Mouse (Mus musculus) kidney, adult 2 months (tissue): ENCODE data around the gene Syt7. TPM values are rescaled to one million over a fixed set of nuclear protein-coding genes. Genes with fewer than 3 reads are reported as not detected.

ENCODE experiments used
- DNase-seq: peaks from one replicate; pipeline ENCODE4 v3.0.0; 2021
- H3K27ac ChIP-seq: fragments of 200-500 bp; 2 replicates; pipeline ENCODE4 v1.5.1; 2012; ENCODE audit warnings: low read depth, low read length, control low read depth, inconsistent platforms; ENCODE audit not compliant: insufficient read depth
- H3K27me3 ChIP-seq: fragments of 200-500 bp; replicated peaks from 2 replicates; pipeline ENCODE4 v1.6.1; 2012; ENCODE audit warnings: mild to moderate bottlenecking, moderate library complexity, low read length, inconsistent platforms; ENCODE audit not compliant: control insufficient read depth, insufficient read depth
- H3K36me3 ChIP-seq: fragments of 200-500 bp; 2 replicates; pipeline ENCODE4 v1.6.1; 2012; ENCODE audit warnings: mild to moderate bottlenecking, moderate library complexity, low read length, inconsistent platforms; ENCODE audit not compliant: control insufficient read depth, insufficient read depth
- H3K4me1 ChIP-seq: fragments of 200-500 bp; 2 replicates; pipeline ENCODE4 v1.6.1; 2011; ENCODE audit warnings: low read length; ENCODE audit not compliant: control insufficient read depth, insufficient read depth
- H3K4me3 ChIP-seq: fragments of 200-500 bp; 2 replicates; pipeline ENCODE4 v1.5.1; 2011; ENCODE audit warnings: mild to moderate bottlenecking, low read depth, low read length, control low read depth; ENCODE audit not compliant: insufficient read depth
- CTCF ChIP-seq: fragments of 200-500 bp; conservative IDR thresholded peaks from 2 replicates; pipeline ENCODE4 v1.5.1; 2011; ENCODE audit warnings: low read depth, mild to moderate bottlenecking, control low read depth, low read length, moderate library complexity, mixed read lengths; ENCODE audit not compliant: insufficient read depth, insufficient read length
- POLR2A ChIP-seq: fragments of 200-500 bp; IDR thresholded peaks from one replicate; pipeline ENCODE4 v1.6.1; 2011; ENCODE audit warnings: low read depth, low read length, control low read depth
- WGBS: fragments of 180-500 bp; shearing (Covaris S2); methylation state at CpG from one replicate; pipeline ENCODE4 v1.1.7; 2018; 5-methylcytosine and 5-hydroxymethylcytosine counted together
- polyA plus RNA-seq: library from polyadenylated mRNA; depleted of rRNA; stranded (reverse); fragments of >200 nt; gene quantifications from 2 replicates; pipeline ENCODE4 v1.2.3, GENCODE M21; 2012

The Syt7 gene
- polyA plus RNA-seq, 1 experiment: 4.6 TPM

- H3K4me3 ChIP-seq: no peak overlapping the region
- no peak overlapping the region for H3K27ac ChIP-seq
- WGBS: 68% methylated on average over 5 of the region's 5 CpGs
- H3K4me1 ChIP-seq: no peaks in the 10 kb centered on the region
- no peak for DNase-seq
- TF ChIP-seq CTCF (no peak), POLR2A (no peak)
- no peaks in the 10 kb centered on the region for H3K36me3 ChIP-seq
- no peaks in the 10 kb centered on the region; the same call in 1 of the 2 replicates for H3K27me3 ChIP-seq
These were observed 1.2 kb upstream of the Syt7 start for GRCm38 (mm10) chr19:10387660-10388059.

- no peak overlapping the region for H3K27ac ChIP-seq
- DNase-seq: no peak
- H3K36me3 ChIP-seq: no peaks in the 10 kb centered on the region
- H3K27me3 ChIP-seq: no peaks in the 10 kb centered on the region; the same call in 1 of the 2 replicates
- H3K4me3 ChIP-seq: peak overlapping the region; percentile 66
- no peaks in the 10 kb centered on the region for H3K4me1 ChIP-seq
- TF ChIP-seq POLR2A: no peak
- no peak for TF ChIP-seq CTCF
- 2% methylated on average over 54 of the region's 54 CpGs for WGBS
These were observed 655 bp downstream of the Syt7 start for GRCm38 (mm10) chr19:10389391-10390098.

- H3K4me3 ChIP-seq: no peak overlapping the region; the same call in 1 of the 2 replicates
- 49% methylated on average over 11 of the region's 12 CpGs for WGBS
- TF ChIP-seq POLR2A (no peak), CTCF (no peak)
- H3K36me3 ChIP-seq: no peaks in the 10 kb centered on the region
- H3K4me1 ChIP-seq: no peaks in the 10 kb centered on the region
- no peak for DNase-seq
- H3K27me3 ChIP-seq: no peaks in the 10 kb centered on the region; the same call in 1 of the 2 replicates
- H3K27ac ChIP-seq: no peak overlapping the region
These were observed 1.3 kb downstream of the Syt7 start for GRCm38 (mm10) chr19:10390099-10390680.

- Histone ChIP-seq H3K27ac (no peak overlapping the region), H3K4me3 (no peak overlapping the region), H3K27me3 (no peaks in the 10 kb centered on the region; the same call in 1 of the 2 replicates), H3K36me3 (no peaks in the 10 kb centered on the region), H3K4me1 (no peaks in the 10 kb centered on the region)
- no peak for DNase-seq
- TF ChIP-seq CTCF (no peak), POLR2A (no peak)
- 84% methylated on average over 7 of the region's 7 CpGs for WGBS
These were observed 2.1 kb downstream of the Syt7 start for GRCm38 (mm10) chr19:10391028-10391427.

- Histone ChIP-seq H3K4me1 (no peaks in the 10 kb centered on the region), H3K27me3 (no peaks in the 10 kb centered on the region; the same call in 1 of the 2 replicates), H3K27ac (no peak overlapping the region), H3K36me3 (no peaks in the 10 kb centered on the region), H3K4me3 (no peak overlapping the region)
- TF ChIP-seq POLR2A: no peak
- TF ChIP-seq CTCF: peak; percentile 66
- 19% methylated on average over 3 of the region's 3 CpGs for WGBS
- DNase-seq: peak; percentile 48
These were observed 3.1 kb downstream of the Syt7 start for GRCm38 (mm10) chr19:10391995-10392394.

- 66% methylated on average over 6 of the region's 6 CpGs for WGBS
- H3K36me3 ChIP-seq: no peaks in the 10 kb centered on the region
- no peaks in the 10 kb centered on the region for H3K4me1 ChIP-seq
- DNase-seq: peak; percentile 41
- no peak overlapping the region for H3K27ac ChIP-seq
- no peak overlapping the region for H3K4me3 ChIP-seq
- H3K27me3 ChIP-seq: no peaks in the 10 kb centered on the region; the same call in 1 of the 2 replicates
- TF ChIP-seq POLR2A: no peak
- TF ChIP-seq CTCF: no peak
These were observed 4.6 kb downstream of the Syt7 start for GRCm38 (mm10) chr19:10393471-10393870.

GRCm38 (mm10) chr19:10393874-10394500, 5.1 kb downstream of the Syt7 start:
- Histone ChIP-seq H3K27ac (no peak overlapping the region), H3K4me1 (no peaks in the 10 kb centered on the region), H3K4me3 (no peak overlapping the region), H3K27me3 (no peaks in the 10 kb centered on the region; the same call in 1 of the 2 replicates), H3K36me3 (no peaks in the 10 kb centered on the region)
- DNase-seq: no peak
- TF ChIP-seq POLR2A: no peak
- 82% methylated on average over 15 of the region's 15 CpGs for WGBS
